Mouse (Mus musculus) midbrain, embryonic 12.5 days (tissue): ENCODE data around the gene Olfr1388. TPM values are rescaled to one million over a fixed set of nuclear protein-coding genes. Genes with fewer than 3 reads are reported as not detected.
"Not testable (repeated sequence)": the region's sequence is repeated elsewhere in the genome, so short reads cannot be mapped to it uniquely, and the experiment has no call there.

Experiments used
- ATAC-seq: fragments of 200-750 bp; cut with Nextera tagmentation; 2 replicates; pipeline ENCODE4 v1.8.0; 2017; ENCODE audit warnings: low read depth, moderate TSS enrichment, moderate library complexity; ENCODE audit not compliant: low FRiP score
- H3K27ac ChIP-seq: fragments of 300-500 bp; sonication (generic); replicated peaks from 2 replicates; pipeline ENCODE4 v1.5.1; 2016; ENCODE audit warnings: mild to moderate bottlenecking
- H3K27me3 ChIP-seq: fragments of 300-500 bp; sonication (generic); 2 replicates; pipeline ENCODE4 v1.6.1; 2016; ENCODE audit warnings: mild to moderate bottlenecking
- H3K36me3 ChIP-seq: fragments of 300-500 bp; sonication (generic); 2 replicates; pipeline ENCODE4 v1.6.1; 2016
- H3K4me1 ChIP-seq: fragments of 300-500 bp; sonication (generic); 2 replicates; pipeline ENCODE4 v1.6.1; 2016
- H3K4me2 ChIP-seq: fragments of 300-500 bp; sonication (generic); replicated peaks from 2 replicates; pipeline ENCODE4 v1.6.1; 2016; ENCODE audit warnings: mild to moderate bottlenecking, moderate library complexity
- H3K4me3 ChIP-seq: fragments of 300-500 bp; sonication (generic); 2 replicates; pipeline ENCODE4 v1.5.1; 2016; ENCODE audit warnings: mild to moderate bottlenecking
- H3K9ac ChIP-seq: fragments of 300-500 bp; sonication (generic); replicated peaks from 2 replicates; pipeline ENCODE4 v1.6.1; 2016; ENCODE audit warnings: mild to moderate bottlenecking, moderate library complexity
- H3K9me3 ChIP-seq: fragments of 300-500 bp; sonication (generic); 2 replicates; pipeline ENCODE4 v1.6.1; 2016; ENCODE audit warnings: mild to moderate bottlenecking
- WGBS: fragments of 180-500 bp; shearing (Covaris S2); methylation state at CpG from one replicate; pipeline ENCODE4 v1.1.7; 2016; 5-methylcytosine and 5-hydroxymethylcytosine counted together
- polyA plus RNA-seq: library from polyadenylated mRNA; unstranded; fragments of >200 nt; fragmentation: Nextera tagmentation; extraction: Ambion mirVana; gene quantifications from 2 replicates; pipeline ENCODE4 v1.2.1, GENCODE M21; 2016

The Olfr1388 gene
- polyA plus RNA-seq = 0.07 TPM in 1 of 2 replicates, not detected in the other

DNA sequence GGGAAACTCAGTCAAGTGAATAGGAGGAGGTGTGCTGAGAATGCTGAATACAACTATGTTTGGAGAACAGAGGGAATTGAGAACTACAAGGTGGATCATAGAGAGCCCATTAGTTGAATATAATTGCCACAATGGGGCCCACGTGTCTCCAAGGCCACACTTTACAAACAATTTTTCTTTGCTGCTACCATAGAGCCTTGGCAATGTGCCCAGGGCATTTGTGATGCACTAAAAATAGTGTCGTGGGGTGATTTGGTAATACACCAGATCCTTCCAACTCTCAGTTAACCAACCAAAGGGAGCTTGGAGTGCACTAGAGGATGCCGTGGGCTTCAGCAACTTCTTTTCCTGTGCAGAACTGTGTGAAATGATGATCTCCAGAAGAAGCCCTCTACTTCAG, at the start of gene Olfr1388:
TSS of gene Olfr1388 (plus strand) at position 214 of the 400 bp plus-strand sequence.
- WGBS = 85% methylated on average over 3 of the region's 3 CpGs
- no peak within 1 kb of the TSS for H3K27ac ChIP-seq
- no peak for ATAC-seq

DNA sequence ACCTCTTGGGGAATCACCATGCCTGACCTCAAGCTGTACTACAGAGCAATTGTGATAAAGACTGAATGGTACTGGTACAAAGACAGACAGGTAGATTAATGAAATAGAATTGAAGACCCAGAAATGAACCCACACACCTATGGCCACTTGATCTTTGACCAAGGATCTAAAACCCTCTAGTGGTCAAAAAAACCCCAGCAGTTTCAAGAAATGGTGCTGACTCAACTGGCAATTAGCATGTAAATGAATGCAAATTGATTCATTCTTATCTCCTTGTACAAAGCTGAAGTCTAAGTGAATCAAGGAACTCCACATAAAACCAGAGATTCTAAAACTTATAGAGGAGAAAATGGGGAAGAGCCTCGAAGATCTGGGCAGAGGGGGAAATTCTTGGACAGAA, 43.7 kb upstream of the Olfr1388 start:
- ATAC-seq, H3K4me2 ChIP-seq, H3K4me3 ChIP-seq, H3K27ac ChIP-seq, H3K36me3 ChIP-seq, H3K27me3 ChIP-seq, H3K4me1 ChIP-seq, H3K9ac ChIP-seq, H3K9me3 ChIP-seq: not testable (repeated sequence)
- WGBS = 88% methylated on average over 1 of the region's 1 CpGs

More for the DNA sequence above, at the start of gene Olfr1388:
- Histone ChIP-seq H3K4me1 (no peaks in the 10 kb centered on the region), H3K9ac (no peak within 1 kb of the TSS), H3K4me2 (no peak within 1 kb of the TSS), H3K27me3 (no peaks in the 10 kb centered on the region), H3K36me3 (no peaks in the 10 kb centered on the region), H3K9me3 (no peaks in the 10 kb centered on the region), H3K4me3 (no peak within 1 kb of the TSS)

DNA sequence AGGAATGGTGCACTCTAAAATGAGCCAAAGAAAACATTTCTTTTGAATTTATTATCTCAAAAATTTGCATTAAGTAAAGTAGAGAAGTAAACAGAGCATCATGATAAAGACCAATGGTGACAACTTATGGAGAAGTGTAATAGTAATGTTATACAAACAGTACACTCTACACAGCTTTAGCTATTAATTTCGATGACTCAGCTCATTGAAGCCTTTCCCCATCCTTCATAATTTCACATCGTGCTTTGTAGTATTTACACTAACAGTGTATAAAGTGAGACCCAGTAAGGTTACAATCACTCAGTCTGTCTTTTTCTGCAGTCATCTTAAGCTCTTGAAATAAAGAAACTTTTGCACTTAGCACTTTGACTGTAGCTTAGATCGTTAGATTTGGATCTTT, 29.6 kb upstream of the Olfr1388 start:
- H3K4me3 ChIP-seq = no peak overlapping the region
- H3K27ac ChIP-seq = no peak overlapping the region
- H3K27me3 ChIP-seq = no peaks in the 10 kb centered on the region
- H3K4me1 ChIP-seq = no peaks in the 10 kb centered on the region
- H3K4me2 ChIP-seq = no peak overlapping the region
- H3K9ac ChIP-seq = no peak overlapping the region
- WGBS = 76% methylated on average over 3 of the region's 3 CpGs
- H3K9me3 ChIP-seq = no peaks in the 10 kb centered on the region
- no peaks in the 10 kb centered on the region for H3K36me3 ChIP-seq
- no peak for ATAC-seq

DNA sequence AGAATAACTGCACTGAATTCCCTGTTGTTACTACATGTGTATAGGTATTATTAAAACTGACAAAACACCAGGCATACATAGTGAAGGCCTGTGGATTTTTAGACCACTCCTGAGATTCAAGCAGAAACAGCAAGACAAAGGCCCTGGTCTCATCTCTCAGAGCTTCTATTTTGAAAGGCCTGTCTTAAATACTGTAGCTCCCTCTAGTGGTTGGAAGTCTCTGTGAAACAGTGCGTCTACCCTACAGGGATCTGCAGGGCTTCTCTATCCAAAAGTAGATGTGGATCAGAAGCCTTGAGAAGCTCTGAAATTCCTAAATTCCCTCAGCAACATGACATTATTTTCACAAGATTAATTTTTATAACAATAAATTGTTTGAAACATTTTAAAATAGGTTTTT, 25.9 kb upstream of the Olfr1388 start:
- ATAC-seq = no peak
- 30% methylated on average over 1 of the region's 1 CpGs for WGBS
- no peaks in the 10 kb centered on the region; the same call in 1 of the 2 replicates for H3K9me3 ChIP-seq
- no peak overlapping the region for H3K4me2 ChIP-seq
- H3K27ac ChIP-seq = no peak overlapping the region
- H3K4me3 ChIP-seq = no peak overlapping the region
- no peaks in the 10 kb centered on the region for H3K27me3 ChIP-seq
- no peak overlapping the region for H3K9ac ChIP-seq
- H3K4me1 ChIP-seq = no peaks in the 10 kb centered on the region
- H3K36me3 ChIP-seq = no peaks in the 10 kb centered on the region

DNA sequence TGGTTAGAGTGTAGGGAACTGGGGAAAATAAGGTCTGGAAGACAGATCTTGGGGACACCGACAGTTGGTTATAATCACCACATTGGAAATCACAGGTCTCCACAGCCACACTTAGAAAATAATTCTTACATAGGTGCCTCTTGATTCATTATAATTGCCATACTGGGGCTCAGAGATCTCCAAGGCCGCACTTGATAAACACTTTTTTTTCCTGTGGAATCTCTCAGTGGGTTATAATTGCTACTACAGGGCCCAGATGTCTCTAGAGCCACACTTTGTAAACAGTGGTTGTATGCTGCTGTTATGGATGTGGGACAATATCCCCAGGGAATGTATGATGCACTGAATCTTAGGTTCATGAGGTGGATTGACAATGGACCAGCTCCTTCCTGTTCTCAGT, 13.7 kb upstream of the Olfr1388 start, which contains the start of gene Olfr1389:
TSS of gene Olfr1389 (plus strand) at position 301 of the 400 bp plus-strand sequence.
- Histone ChIP-seq H3K27ac (no peak within 1 kb of the TSS), H3K36me3 (no peaks in the 10 kb centered on the region), H3K9me3 (no peaks in the 10 kb centered on the region), H3K9ac (no peak within 1 kb of the TSS), H3K27me3 (no peaks in the 10 kb centered on the region), H3K4me1 (no peaks in the 10 kb centered on the region), H3K4me3 (no peak within 1 kb of the TSS), H3K4me2 (no peak within 1 kb of the TSS)
- WGBS = 83% methylated on average over 2 of the region's 2 CpGs
- ATAC-seq = no peak

DNA sequence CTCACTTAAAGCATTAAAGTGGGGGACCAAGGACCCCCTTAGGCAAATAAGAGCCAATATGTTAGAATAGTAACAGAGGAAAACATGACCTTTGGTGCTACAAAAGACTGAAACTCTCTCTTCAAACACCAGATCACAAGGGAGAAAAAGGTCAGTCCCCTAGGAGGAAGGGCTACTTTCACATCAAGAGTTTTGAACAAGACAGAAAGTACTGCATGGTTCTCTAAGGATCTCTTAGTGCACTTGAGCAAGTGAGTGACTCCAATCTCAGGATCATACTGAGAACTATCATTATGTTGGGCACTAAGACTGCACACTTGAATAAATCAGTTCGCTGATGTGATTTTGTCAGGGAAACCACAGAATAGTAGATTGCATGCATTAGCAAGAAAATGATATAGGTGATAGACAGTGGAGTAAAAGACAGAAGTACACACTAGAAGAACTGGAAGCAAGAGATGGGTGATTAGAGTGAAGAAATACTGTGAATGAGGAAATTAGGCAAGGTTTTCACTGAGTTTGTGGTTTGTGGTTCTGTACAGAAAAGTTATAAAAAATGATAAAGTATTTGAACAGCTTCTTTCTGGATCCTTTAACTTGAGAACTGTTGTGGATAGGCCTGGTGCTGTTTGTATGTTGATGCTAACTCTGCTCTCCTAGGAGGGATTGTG, 11.0 kb upstream of the Olfr1388 start:
- H3K4me2 ChIP-seq = no peak overlapping the region
- no peak for ATAC-seq
- H3K4me1 ChIP-seq = no peaks in the 10 kb centered on the region
- no peaks in the 10 kb centered on the region for H3K9me3 ChIP-seq
- 82% methylated on average over 1 of the region's 1 CpGs for whole genome bisulfite sequencing
- no peak overlapping the region for H3K4me3 ChIP-seq
- no peak overlapping the region for H3K9ac ChIP-seq
- H3K27ac ChIP-seq = no peak overlapping the region
- H3K36me3 ChIP-seq = no peaks in the 10 kb centered on the region
- H3K27me3 ChIP-seq = no peaks in the 10 kb centered on the region

DNA sequence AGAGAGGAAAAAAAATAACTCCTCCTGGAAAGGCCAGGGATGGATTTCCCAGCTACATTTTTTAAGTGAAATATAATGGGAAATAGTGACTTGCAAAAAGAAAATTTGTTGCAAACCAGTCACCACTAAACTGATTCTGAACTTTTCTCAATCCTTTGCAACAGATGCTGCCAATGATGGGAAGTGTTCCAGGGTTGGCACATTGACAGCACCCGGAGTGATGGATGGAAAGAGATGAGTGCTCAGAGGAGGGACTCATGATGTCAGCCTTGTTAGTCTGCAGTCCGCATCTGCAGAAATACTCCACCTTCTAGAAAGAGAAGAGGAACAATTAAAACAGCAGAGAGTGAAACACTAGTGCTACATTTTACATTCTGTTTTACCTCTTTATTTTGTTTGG, 6.8 kb upstream of the Olfr1388 start:
- Histone ChIP-seq H3K27ac (no peak overlapping the region), H3K27me3 (no peaks in the 10 kb centered on the region), H3K4me1 (no peaks in the 10 kb centered on the region), H3K36me3 (no peaks in the 10 kb centered on the region), H3K4me2 (no peak overlapping the region), H3K9me3 (no peaks in the 10 kb centered on the region), H3K9ac (no peak overlapping the region), H3K4me3 (no peak overlapping the region)
- ATAC-seq = no peak
- 96% methylated on average over 2 of the region's 2 CpGs for WGBS

DNA sequence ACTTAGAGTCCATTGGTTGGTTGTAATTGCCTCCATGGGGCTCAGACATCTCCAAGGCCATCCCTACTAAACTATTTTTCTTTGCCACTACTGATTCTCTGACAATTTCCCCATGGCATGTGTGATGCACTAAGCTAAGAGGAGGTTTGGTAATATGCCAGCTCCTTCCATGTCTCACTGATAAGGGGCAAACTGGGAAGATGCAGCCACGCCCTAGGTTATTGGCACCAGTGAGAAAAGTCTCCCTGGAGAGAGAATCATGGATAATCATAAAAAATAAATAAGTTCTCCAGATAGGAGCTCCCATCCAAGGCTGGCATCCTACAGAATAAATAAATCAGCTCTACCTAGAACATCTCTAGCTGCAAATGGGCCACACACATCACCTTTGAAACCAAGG, 18.6 kb downstream of the Olfr1388 start, which contains the start of gene Olfr1387:
TSS of gene Olfr1387 (plus strand) at position 301 of the 400 bp plus-strand sequence.
- WGBS = 77% methylated on average over 1 of the region's 1 CpGs
- ATAC-seq = no peak
- no peak within 1 kb of the TSS for H3K9ac ChIP-seq
- no peak within 1 kb of the TSS for H3K4me2 ChIP-seq
- H3K9me3 ChIP-seq = no peaks in the 10 kb centered on the region
- H3K4me3 ChIP-seq = no peak within 1 kb of the TSS
- no peak within 1 kb of the TSS for H3K27ac ChIP-seq
- H3K27me3 ChIP-seq = no peaks in the 10 kb centered on the region
- no peaks in the 10 kb centered on the region for H3K36me3 ChIP-seq
- H3K4me1 ChIP-seq = no peaks in the 10 kb centered on the region

DNA sequence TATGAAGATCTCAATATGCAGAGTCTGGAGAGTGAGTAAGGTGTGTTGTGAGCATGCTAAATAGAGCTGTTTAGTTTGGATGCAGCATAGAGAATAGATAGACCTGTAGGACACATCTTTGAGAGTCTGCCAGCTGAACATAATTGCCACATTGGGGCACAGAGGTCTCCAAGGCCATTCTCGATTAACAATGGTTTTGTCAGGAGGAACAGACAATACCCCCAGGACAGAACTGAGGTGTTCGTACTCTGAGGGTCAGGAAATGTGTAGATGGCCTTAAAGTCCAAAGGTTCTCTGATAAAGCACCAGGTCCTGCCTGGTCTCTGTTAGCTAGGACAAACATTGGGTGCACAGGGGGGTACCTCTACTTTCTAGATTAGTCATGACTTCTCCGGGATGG, 28.3 kb downstream of the Olfr1388 start, which contains the start of gene Olfr1386:
TSS of gene Olfr1386 (plus strand) at position 301 of the 400 bp plus-strand sequence.
- H3K4me1 ChIP-seq, ATAC-seq, H3K36me3 ChIP-seq, H3K9ac ChIP-seq, H3K4me3 ChIP-seq, H3K4me2 ChIP-seq, H3K27me3 ChIP-seq, H3K27ac ChIP-seq, H3K9me3 ChIP-seq: not testable (repeated sequence)
- WGBS = 88% methylated on average over 3 of the region's 3 CpGs

DNA sequence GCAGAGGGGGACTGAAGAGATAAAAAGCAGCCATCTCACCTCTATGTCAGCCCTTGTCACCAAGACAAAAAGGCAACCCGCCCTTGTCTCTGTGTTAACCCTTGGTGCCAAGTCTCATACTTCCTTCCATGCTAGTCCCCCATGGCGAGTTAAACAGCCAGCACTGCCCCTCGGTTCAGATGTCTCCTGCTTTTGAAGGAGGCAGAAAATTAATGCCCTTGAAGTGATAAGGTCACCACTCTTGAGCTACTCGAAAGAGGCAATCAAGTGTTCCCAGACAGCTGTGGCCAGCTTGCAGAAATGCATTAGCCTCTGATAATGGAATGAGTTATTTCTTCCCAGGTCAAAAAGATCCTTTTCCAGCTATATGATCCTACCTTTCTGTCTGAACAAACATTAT, 49.5 kb downstream of the Olfr1388 start:
- H3K4me1 ChIP-seq = no peaks in the 10 kb centered on the region
- H3K4me2 ChIP-seq = no peak overlapping the region
- H3K27ac ChIP-seq = no peak overlapping the region
- no peaks in the 10 kb centered on the region for H3K9me3 ChIP-seq
- 66% methylated on average over 4 of the region's 4 CpGs for WGBS
- H3K9ac ChIP-seq = no peak overlapping the region
- no peak for ATAC-seq
- H3K36me3 ChIP-seq = no peaks in the 10 kb centered on the region
- no peaks in the 10 kb centered on the region for H3K27me3 ChIP-seq
- H3K4me3 ChIP-seq = no peak overlapping the region

DNA sequence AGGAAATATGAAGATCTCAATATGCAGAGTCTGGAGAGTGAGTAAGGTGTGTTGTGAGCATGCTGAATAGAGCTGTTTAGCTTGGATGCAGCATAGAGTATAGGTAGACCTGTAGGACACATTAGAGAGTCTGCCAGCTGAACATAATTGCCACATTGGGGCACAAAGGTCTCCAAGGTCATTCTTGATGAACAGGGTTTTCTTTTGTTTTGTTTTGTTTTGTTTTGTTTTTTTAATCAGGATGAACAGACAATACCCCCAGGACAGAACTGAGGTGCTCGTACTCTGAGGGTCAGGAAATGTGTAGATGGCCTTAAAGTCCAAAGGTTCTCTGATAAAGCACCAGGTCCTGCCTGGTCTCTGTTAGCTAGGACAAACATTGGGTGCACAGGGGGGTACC, 52.3 kb downstream of the Olfr1388 start, which contains the start of gene Olfr1385:
TSS of gene Olfr1385 (plus strand) at position 301 of the 400 bp plus-strand sequence.
- WGBS = 71% methylated on average over 1 of the region's 1 CpGs
- H3K27ac ChIP-seq, H3K9me3 ChIP-seq: not testable (repeated sequence)

More for the DNA sequence above, 52.3 kb downstream of the Olfr1388 start, which contains the start of gene Olfr1385:
- not testable (repeated sequence) for H3K4me2 ChIP-seq, H3K36me3 ChIP-seq, ATAC-seq, H3K9ac ChIP-seq, H3K27me3 ChIP-seq, H3K4me1 ChIP-seq, H3K4me3 ChIP-seq
